Mouse (Mus musculus) ES-E14 (cell line): ENCODE measurements around the gene Luc7l3.

ENCODE experiments used
- CHD2 ChIP-seq: IDR thresholded peaks from 2 replicates; pipeline ENCODE4 v1.6.1; 2014; ENCODE audit warnings: mild to moderate bottlenecking, low read depth, low read length, inconsistent platforms
- HCFC1 ChIP-seq: IDR thresholded peaks from 2 replicates; pipeline ENCODE4 v1.6.1; 2012; ENCODE audit warnings: low read length, inconsistent platforms, borderline replicate concordance; ENCODE audit not compliant: insufficient read depth
- ZC3H11A ChIP-seq: IDR thresholded peaks from 2 replicates; pipeline ENCODE4 v1.6.1; 2012; ENCODE audit warnings: low read depth, mild to moderate bottlenecking, inconsistent platforms, low read length, borderline replicate concordance
- ZNF384 ChIP-seq: IDR thresholded peaks from 2 replicates; pipeline ENCODE4 v1.6.1; 2012; ENCODE audit warnings: low read depth, low read length, inconsistent platforms

DNA sequence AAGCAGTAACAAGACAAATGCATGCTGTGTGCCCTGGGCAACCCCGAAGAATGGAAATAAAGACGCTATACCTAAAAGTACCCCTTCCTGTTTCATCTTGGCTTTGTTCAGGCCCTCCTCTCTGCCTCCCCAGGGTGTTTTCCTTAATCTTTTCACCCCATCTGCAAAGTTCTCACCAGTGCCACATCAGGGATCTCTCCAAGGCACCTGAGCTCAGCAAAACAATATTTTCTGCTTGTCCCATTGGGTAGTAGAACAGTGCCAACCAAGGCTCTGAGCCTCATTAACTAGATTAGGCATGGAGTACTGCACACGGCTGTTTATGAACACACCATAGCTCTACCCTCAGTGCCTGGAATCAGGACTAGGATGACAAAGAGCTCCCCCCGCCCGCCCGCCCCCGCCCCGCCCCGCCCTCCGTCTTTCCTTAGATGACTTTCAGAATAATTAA is 5.2 kb upstream of the Luc7l3 start:
- TF ChIP-seq ZNF384: no peak
- no peak for TF ChIP-seq CHD2
- no peak for TF ChIP-seq ZC3H11A
- no peak for TF ChIP-seq HCFC1
